Mouse (Mus musculus) layer of hippocampus, adult 8-10 months (tissue): ENCODE data around the gene Smug1. TPM values are rescaled to one million over a fixed set of nuclear protein-coding genes. Genes with fewer than 3 reads are reported as not detected.

ENCODE experiments used
- DNase-seq, 2 experiments: peaks; one replicate each; pipeline ENCODE4 v3.0.0; 2022; ENCODE audit warnings: low spot score in 2 of 2
- total RNA-seq, 4 experiments: library from RNA; stranded (reverse); gene quantifications; 2 replicates each; pipeline ENCODE4 v1.2.4; 2022

Gene Smug1
- total RNA-seq, 4 experiments from 2014 or later, result 13.2 to 21.6 (median 17.3) TPM

- peak; percentile 38 to 72 for DNase-seq
Observed at GRCm38 (mm10) chr15:103146627-103147421, 20.1 kb downstream of the Smug1 start.

DNA sequence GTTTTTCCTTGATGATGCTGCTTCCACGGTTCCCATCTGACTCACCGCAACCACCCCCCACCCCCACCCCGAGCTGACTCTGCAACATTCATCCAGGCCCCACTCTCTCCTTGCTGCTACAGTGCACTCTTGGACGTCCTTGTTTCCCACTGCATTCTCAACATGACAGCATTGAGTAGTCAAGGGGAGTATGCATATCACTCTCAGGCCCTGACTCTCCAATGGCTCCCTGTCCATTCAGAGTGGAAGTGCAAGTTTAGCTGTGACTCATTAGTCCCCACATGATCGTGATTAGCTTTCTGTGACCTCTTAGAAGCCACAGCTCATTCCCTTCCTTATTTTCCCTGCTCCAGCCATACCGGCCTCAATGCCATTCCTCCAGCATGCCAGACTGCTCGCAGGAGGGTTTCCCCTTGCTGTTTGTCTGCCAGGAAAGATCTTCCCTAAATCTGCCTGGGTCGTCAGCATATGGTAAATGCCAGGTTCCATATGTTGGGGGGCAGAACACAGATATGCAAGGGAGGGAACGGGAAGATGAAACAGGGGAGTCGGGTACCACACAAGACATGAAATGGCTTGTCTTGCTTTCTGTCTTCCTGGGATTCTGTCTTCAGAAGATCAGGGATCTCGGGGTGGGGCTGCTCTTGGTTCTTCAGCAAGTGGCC lies 21.1 kb downstream of the Smug1 start:
- DNase-seq, result peak in 1 of 2 experiments; percentile 33

DNA sequence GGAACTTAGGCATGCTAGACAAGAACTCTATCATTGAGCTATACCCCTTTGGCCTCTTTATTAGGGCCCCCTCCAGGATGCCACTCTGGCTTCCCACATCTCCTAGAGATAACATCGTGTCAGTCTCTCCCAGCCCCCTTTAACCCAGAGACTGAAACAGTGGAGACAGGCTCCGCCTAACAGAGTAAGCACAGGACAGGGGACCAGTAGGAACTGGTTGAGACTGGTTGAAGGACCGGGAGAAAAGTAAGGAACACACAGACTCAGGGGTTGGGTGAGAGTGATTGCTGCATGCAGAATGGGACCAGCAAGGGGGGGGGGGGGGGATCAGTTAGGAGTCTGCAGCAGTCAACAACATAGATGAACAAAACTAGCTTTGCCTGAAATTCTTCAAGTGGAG lies 22.7 kb downstream of the Smug1 start:
- no peak for DNase-seq

GRCm38 (mm10) chr15:103135431-103135947 lies 31.4 kb downstream of the Smug1 start:
- peak; percentile 63 to 70 for DNase-seq

DNA sequence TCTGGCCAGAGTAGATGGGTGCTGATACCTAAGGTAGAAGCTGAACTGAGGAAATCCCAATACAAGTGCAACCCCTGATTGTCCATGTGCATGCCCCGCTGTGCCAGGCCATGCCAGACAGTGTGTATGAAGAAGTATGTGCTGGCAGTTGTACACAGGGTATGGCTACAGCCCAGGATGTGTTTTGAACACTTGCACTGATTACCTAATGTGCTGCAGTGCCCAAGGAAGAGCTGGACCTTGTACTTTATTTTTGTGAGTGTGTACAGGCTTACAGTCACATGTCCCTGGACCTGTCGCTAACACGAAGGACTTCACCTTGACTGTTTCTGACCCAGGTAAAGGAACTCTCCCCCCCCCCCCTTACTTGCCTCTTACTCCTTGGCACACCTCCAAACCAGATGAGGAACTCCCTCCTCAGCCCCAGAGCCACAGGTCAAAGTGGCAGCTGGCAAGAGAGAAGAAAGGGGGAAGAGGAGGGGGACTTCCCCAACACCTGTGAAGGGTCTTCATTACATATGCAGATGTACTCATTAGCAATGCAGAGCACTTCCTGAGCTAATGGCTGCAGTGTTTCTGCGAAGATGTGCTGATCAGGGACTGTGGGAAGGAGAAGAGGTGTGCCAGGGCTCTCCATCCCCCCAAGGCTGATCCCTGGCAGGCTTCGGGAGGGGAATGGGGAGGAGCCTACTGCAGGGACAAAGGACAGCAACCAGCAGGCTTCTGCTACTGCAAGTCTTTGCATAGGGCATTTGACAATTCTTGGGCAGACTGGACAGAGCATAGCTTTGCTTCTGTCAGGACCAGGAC lies 32.4 kb downstream of the Smug1 start:
- DNase-seq, result no peak

GRCm38 (mm10) chr15:103133761-103134160 lies 33.1 kb downstream of the Smug1 start:
- DNase-seq, result no peak

GRCm38 (mm10) chr15:103130729-103131128 lies 36.2 kb downstream of the Smug1 start:
- no peak for DNase-seq

GRCm38 (mm10) chr15:103129289-103129688 lies 37.6 kb downstream of the Smug1 start:
- DNase-seq, result no peak

DNA sequence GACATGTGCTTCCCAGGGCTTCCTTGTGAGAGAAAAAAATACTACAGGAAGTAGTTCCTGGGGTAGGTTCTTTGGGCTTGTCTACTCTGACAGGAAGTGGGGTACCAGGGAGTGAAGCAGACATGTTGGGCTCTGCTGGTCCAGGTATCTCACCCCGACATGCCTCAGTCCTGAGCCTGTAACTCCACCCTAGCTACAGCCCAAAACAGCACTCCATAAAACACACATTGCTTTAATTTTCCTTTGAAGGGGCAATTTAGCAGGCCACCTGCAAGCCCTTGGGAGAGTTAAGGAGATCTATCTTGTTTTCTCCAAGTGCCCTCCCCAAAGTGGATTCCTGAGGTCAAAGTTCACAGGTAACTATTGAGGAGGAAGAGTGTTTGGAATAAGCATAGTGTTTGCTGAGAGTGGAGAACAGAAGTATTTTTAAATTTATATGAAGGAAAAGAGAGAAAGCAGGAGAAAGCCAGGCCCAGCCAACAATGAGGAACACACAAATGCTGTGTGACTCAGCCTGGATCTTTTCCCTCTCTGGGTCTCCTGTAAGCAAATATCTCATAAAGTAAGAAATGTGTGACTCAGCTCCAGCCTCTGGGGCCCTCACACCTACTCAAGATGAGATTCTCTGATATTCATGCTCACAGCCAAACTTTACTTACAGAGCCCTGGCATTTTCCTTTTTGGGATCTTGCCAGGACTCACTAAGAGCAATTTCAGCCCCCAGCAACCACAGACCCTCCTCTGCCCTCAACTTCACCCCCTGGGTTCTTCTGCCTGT lies 38.6 kb downstream of the Smug1 start:
- no peak for DNase-seq

DNA sequence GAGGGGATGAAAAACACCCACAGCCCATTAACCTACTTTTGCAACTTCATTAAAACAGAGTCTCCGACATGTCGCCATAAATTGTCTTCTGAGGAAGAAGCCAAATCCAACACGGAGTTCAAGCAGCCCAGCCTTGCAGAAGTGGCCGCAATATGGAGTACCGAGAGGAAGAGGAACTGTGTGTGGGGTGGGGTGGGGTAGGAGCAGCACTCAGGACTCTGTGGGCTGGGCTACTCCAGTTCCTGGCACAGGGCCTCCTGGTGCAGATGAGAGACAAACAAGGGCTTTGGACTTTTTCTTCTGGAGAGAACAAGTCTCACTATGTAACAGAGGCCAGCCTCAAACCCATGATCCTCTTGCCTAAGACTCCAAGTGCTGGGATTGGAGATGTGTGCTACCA lies 40.9 kb downstream of the Smug1 start:
- no peak for DNase-seq

DNA sequence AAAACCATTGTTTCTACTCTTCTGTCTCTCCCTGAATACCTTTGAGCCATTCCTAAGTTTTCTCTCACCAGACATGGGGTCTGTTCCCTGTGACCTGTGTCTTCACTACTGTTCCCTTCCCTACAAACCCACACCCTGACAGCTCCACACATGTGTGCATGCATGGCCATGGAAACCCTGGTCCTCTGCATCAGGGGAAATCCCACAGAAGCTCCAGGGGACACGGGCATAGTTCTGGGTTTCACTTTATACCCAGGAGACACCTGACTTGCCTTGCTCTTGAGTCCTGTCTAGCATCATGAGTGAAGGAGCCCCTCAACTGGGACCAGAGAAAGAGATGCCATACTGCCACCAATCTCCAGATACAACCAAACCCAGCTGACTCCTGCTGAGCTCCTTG lies 42.6 kb downstream of the Smug1 start:
- DNase-seq, result no peak

DNA sequence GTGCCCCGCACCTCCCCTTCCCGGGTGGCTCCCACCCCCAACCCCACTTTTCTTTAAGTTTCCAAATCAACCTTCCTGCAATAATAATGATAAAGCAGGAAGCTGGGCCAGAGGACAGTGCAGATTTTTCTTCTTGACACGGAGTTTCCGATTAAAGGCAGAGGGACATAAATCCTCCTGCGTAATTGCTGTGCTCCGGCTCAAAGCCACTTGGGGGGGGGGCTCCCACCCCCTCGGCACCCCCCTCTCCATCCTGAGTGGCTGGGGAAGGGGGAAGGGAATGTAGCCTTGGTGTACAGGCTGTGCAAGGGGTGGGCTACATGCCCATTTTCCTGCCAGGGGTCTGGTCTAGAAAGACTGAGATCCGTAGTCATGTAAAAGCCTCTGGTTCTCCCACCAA lies 43.5 kb downstream of the Smug1 start:
- no peak for DNase-seq

DNA sequence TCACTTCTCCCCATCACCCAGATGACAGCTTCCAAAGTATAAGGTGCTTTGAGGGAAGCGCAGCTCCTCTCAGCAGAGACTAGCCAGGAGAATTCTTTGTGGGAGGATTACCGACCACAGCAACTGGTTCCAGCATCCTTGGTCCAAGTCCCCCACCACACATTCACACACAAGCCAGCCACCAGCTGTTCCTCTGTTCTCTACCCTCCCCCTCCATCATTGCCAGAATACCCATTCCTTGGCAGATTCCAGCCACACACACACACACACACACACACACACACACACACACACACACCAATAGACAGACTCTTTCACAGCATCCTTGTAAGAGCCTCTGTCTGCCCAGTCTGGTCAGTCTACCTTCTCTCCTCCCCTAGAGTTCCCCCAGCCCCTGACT lies 44.5 kb downstream of the Smug1 start:
- DNase-seq, result no peak

DNA sequence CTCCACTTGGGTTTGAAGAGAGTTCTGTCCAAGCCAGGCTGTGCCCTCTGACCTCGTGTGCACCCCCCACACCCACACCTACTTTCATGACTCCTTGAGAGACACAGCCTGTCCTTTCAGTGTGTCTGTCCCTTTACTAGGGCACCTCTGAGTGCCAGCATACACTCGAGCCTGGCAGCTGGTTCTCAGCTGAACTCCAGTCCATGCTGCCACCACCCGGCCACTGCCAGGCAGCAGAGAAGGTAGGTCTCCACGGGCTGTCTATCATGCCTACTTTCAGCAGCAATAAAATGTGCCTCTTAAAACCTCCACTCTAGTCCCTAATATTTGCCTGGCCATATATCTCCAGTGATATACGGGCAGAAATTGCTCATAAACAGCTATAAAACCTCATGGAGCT lies 45.5 kb downstream of the Smug1 start:
- DNase-seq, result no peak

GRCm38 (mm10) chr15:103120594-103120993 lies 46.3 kb downstream of the Smug1 start:
- DNase-seq, result no peak

GRCm38 (mm10) chr15:103115726-103116125 lies 51.2 kb downstream of the Smug1 start:
- no peak for DNase-seq

GRCm38 (mm10) chr15:103115256-103115655 lies 51.6 kb downstream of the Smug1 start:
- no peak for DNase-seq

- no peak for DNase-seq
Observed at GRCm38 (mm10) chr15:103113077-103113476, 53.8 kb downstream of the Smug1 start.

GRCm38 (mm10) chr15:103112309-103112708 lies 54.6 kb downstream of the Smug1 start:
- DNase-seq, result no peak

DNA sequence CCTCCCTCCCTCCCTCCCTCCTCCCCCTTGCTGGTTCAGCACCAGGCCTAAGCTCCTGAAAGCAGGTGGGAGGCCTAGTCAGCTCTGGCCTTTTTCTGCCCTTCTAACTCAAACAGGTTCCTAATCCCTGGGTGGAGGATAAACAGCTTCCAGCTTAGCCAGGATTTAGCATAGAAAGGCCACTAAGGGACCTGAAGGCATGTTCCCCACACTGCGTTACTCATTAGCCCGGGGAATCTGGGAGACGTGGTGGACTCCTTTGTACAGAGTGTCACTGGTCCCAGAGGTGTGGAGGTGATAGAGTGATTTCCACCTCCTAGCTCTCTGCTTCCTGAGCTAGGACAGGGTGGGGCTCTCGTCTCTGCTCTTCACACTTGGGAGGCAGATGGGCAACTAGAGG lies 57.0 kb downstream of the Smug1 start:
- DNase-seq, result no peak

- no peak for DNase-seq
Observed at GRCm38 (mm10) chr15:103108066-103108676, 58.7 kb downstream of the Smug1 start.
